In the genomic region with DNA sequence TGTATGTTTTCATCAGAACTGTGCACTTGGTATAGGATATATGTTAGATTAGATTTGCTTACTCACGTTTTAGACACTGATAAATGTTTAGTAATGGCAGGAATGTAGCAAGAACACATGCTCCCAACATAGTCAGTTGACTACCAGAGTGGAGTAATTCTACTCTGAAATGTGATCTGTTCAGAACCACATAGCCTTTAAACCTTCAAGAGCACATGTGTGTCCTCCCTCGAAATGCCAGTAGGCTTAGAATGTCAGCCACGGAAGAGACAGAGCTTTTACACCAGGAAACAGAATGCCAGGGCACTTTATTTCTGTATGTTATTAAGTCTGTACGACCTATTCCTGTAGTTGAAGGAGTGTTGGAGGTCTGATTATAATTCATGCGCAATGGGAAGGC, we compare ENCODE assay signal across 22 mouse cellular contexts.
"Had no signal": no experiment of that assay in that cellular context is flagged by ENCODE, and none has a peak within 500 bp of the region (broad histone marks: within the 10 kb centered on the region; RNA-seq: fewer than 3 reads in every experiment).

No protein-coding gene starts in this region.

- H3K27ac ChIP-seq: heart, adult 2 months; heart, embryonic 13.5 days; heart, embryonic 15.5 days; hindbrain, embryonic 13.5 days; hindbrain, embryonic 15.5 days; hindbrain, postnatal 0 days; left cerebral cortex, adult 2 months; limb, embryonic 13.5 days; liver, embryonic 13.5 days; liver, embryonic 15.5 days had no signal

- H3K9ac ChIP-seq: heart, embryonic 13.5 days; heart, embryonic 15.5 days; hindbrain, embryonic 13.5 days; hindbrain, embryonic 15.5 days; limb, embryonic 13.5 days; liver, embryonic 13.5 days; liver, embryonic 15.5 days had no signal

- H3K4me3 ChIP-seq: heart, adult 2 months; heart, embryonic 13.5 days; heart, embryonic 15.5 days; hindbrain, embryonic 13.5 days; hindbrain, embryonic 15.5 days; left cerebral cortex, adult 2 months; limb, embryonic 13.5 days; liver, embryonic 13.5 days; liver, embryonic 15.5 days had no signal

- ATAC-seq: hindbrain, postnatal 0 days; intestine, embryonic 16.5 days had no signal

- DNase-seq: gastrocnemius, postnatal 14 days; heart, adult 11 months; heart, adult 2 months; heart, postnatal 14 days; kidney, adult 11 months; kidney, adult 2 months; kidney, adult 9 months; kidney, postnatal 14 days; kidney, postnatal 36 days; liver; liver, embryonic 13.5 days had no signal

- H3K4me1 ChIP-seq: liver, embryonic 15.5 days had no signal

- H3K9me3 ChIP-seq: heart, embryonic 13.5 days; heart, embryonic 15.5 days; hindbrain, embryonic 13.5 days; hindbrain, embryonic 15.5 days; limb, embryonic 13.5 days; liver, embryonic 13.5 days; liver, embryonic 15.5 days had no signal

- H3K36me3 ChIP-seq: heart, embryonic 13.5 days; heart, embryonic 15.5 days; hindbrain, embryonic 13.5 days; hindbrain, embryonic 15.5 days; limb, embryonic 13.5 days; liver, embryonic 13.5 days; liver, embryonic 15.5 days had no signal

- H3K4me2 ChIP-seq: heart, embryonic 11.5 days; heart, embryonic 13.5 days; heart, embryonic 15.5 days; hindbrain, embryonic 13.5 days; hindbrain, embryonic 15.5 days; limb, embryonic 13.5 days; liver, embryonic 11.5 days; liver, embryonic 13.5 days; liver, embryonic 15.5 days had no signal

- H3K27me3 ChIP-seq: heart, embryonic 13.5 days; heart, embryonic 15.5 days; hindbrain, embryonic 13.5 days; hindbrain, embryonic 15.5 days; limb, embryonic 13.5 days; liver, embryonic 13.5 days; liver, embryonic 15.5 days had no signal
